In the genomic region with DNA sequence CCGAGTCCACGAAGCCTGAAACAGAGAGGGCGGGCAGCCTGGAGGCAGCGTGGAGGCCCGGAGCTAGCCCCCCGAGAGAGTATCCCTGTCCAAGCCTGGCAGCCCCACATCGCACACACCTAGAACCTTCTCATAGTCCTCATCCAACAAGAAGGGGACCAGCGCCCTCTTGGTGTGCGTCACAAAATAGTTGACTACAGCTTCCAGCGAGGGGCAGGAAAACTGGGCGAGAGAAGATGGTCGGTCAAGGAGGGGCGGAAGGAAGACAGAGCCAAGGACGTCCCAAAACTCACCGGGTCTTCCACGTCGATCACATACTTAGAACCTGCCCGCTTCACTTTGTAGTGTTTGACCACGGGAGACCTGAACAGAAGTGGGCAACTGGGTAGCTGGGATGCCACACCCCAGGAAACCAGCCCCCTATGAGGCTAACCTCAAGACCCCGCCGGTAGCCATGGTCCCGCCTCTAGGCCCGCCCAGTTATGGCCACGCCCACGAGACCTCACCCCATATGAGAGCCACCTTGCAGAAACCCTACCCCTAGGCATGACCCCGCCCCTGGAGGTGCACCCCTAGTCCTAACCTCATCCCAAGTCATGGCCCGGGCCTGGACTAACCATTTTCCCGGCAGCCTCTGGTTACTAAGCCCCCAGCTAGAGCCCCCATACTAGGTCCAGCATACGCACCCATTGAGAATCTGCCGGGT, we compare ENCODE assay signal across 9 mouse cellular contexts. TPM values are rescaled to one million over a fixed set of nuclear protein-coding genes. Genes with fewer than 3 reads are reported as not detected.
A peak's percentile ranks its signal among the peaks of the same experiment; 100 is the strongest.
DNase-seq lines count a peak whose midpoint lies in the region; ATAC-seq lines count a peak whose summit lies in the region.
"Had no signal": no experiment of that assay in that cellular context is flagged by ENCODE, and none has a peak within 500 bp of the region (broad histone marks: within the 10 kb centered on the region; RNA-seq: fewer than 3 reads in every experiment).

No protein-coding gene starts in this region.

- ATAC-seq in forebrain, embryonic 11.5 days (replicated peaks; ENCODE audit: low FRiP score) = peak; percentile 39; the same call in 1 of the 2 replicates
- ATAC-seq in forebrain, embryonic 16.5 days = no peak
- ATAC-seq in limb, embryonic 12.5 days (ENCODE audit: insufficient number of reproducible peaks, insufficient read depth, low FRiP score, low TSS enrichment, low read depth) = 0 out of 2 replicates have a peak, but pooled peaks have one; percentile 35
- no peak for ATAC-seq in stomach, embryonic 16.5 days (ENCODE audit: insufficient read depth, low FRiP score)

- H3K4me3 ChIP-seq in forebrain, embryonic 11.5 days (ENCODE audit: low read depth, low read length) = peak overlapping the region; percentile 7; the same call in 1 of the 2 replicates
- H3K4me3 ChIP-seq in forebrain, embryonic 16.5 days (replicated peaks; ENCODE audit: low read length) = no peak overlapping the region
- H3K4me3 ChIP-seq in limb, embryonic 12.5 days (replicated peaks) = peak overlapping the region; percentile 19
- no peak overlapping the region for H3K4me3 ChIP-seq in stomach, embryonic 16.5 days (replicated peaks; ENCODE audit: low read length)

- peak overlapping the region; percentile 37; the same call in 1 of the 2 replicates for H3K4me2 ChIP-seq in forebrain, embryonic 11.5 days (ENCODE audit: low read depth, low read length, severe bottlenecking)
- no peak overlapping the region for H3K4me2 ChIP-seq in forebrain, embryonic 16.5 days (ENCODE audit: low read length)
- H3K4me2 ChIP-seq in limb, embryonic 12.5 days = peak overlapping the region; percentile 38
- H3K4me2 ChIP-seq in stomach, embryonic 16.5 days (ENCODE audit: low read depth, low read length) = 0 out of 2 replicates have a peak overlapping the region, but pooled peaks have one; percentile 7

- H3K27me3 ChIP-seq in forebrain, embryonic 11.5 days (ENCODE audit: control insufficient read depth, insufficient read depth, low read length) = peaks cover 5% of the 10 kb centered on the region; the same call in 1 of the 2 replicates
- peaks cover 9% of the 10 kb centered on the region; the same call in 1 of the 2 replicates for H3K27me3 ChIP-seq in forebrain, embryonic 16.5 days (replicated peaks; ENCODE audit: control insufficient read depth, insufficient read depth, low read length)
- peaks cover 31% of the 10 kb centered on the region for H3K27me3 ChIP-seq in limb, embryonic 12.5 days
- no peaks in the 10 kb centered on the region; the same call in 1 of the 2 replicates for H3K27me3 ChIP-seq in stomach, embryonic 16.5 days (ENCODE audit: control insufficient read depth, insufficient read depth, low read length)

- DNase-seq in forebrain, embryonic 11.5 days (ENCODE audit: low spot score) = no peak
- DNase-seq in right cerebral cortex, postnatal 14 days = peak; percentile 5
- no peak for DNase-seq in right cerebral cortex, adult 18-20 months
- no peak for DNase-seq in right cerebral cortex, postnatal 4 days
- DNase-seq in left cerebral cortex, adult 9 months (ENCODE audit: low spot score in 2 of 2) = no peak
- DNase-seq: lung, postnatal 14 days had no signal

- H3K9me3 ChIP-seq in forebrain, embryonic 11.5 days (ENCODE audit: control insufficient read depth, low read length) = no peaks in the 10 kb centered on the region; the same call in 1 of the 2 replicates
- H3K9me3 ChIP-seq in forebrain, embryonic 16.5 days (ENCODE audit: control insufficient read depth, low read length) = no peaks in the 10 kb centered on the region
- no peaks in the 10 kb centered on the region for H3K9me3 ChIP-seq in limb, embryonic 12.5 days
- no peaks in the 10 kb centered on the region for H3K9me3 ChIP-seq in stomach, embryonic 16.5 days (replicated peaks; ENCODE audit: control insufficient read depth, low read length)

- 6% methylated on average over 30 of the region's 30 CpGs for WGBS in forebrain, embryonic 11.5 days
- WGBS in forebrain, embryonic 16.5 days = 8% methylated on average over 30 of the region's 30 CpGs
- WGBS in limb, embryonic 12.5 days = 5% methylated on average over 30 of the region's 30 CpGs
- WGBS in stomach, embryonic 16.5 days = 15% methylated on average over 30 of the region's 30 CpGs

- H3K36me3 ChIP-seq in forebrain, embryonic 11.5 days (ENCODE audit: control insufficient read depth, insufficient read depth, low read length) = no peaks in the 10 kb centered on the region; the same call in 1 of the 2 replicates
- H3K36me3 ChIP-seq in forebrain, embryonic 16.5 days (ENCODE audit: control insufficient read depth, insufficient read depth) = no peaks in the 10 kb centered on the region
- H3K36me3 ChIP-seq in limb, embryonic 12.5 days = peaks cover 28% of the 10 kb centered on the region
- H3K36me3 ChIP-seq in stomach, embryonic 16.5 days (ENCODE audit: control insufficient read depth, insufficient read depth, low read length) = no peaks in the 10 kb centered on the region; the same call in 1 of the 2 replicates

- H3K4me1 ChIP-seq in forebrain, embryonic 11.5 days (replicated peaks; ENCODE audit: control insufficient read depth, insufficient read depth, low read length) = 0 out of 2 replicates have a peak, but pooled peaks cover 2% of the 10 kb centered on the region
- no peaks in the 10 kb centered on the region for H3K4me1 ChIP-seq in forebrain, embryonic 16.5 days (replicated peaks; ENCODE audit: control insufficient read depth, insufficient read depth, low read length)
- H3K4me1 ChIP-seq in limb, embryonic 12.5 days (replicated peaks) = no peaks in the 10 kb centered on the region
- no peaks in the 10 kb centered on the region for H3K4me1 ChIP-seq in stomach, embryonic 16.5 days (ENCODE audit: control insufficient read depth, insufficient read depth, low read length)

- H3K9ac ChIP-seq in forebrain, embryonic 11.5 days (ENCODE audit: low read length) = no peak overlapping the region
- no peak overlapping the region for H3K9ac ChIP-seq in forebrain, embryonic 16.5 days (replicated peaks; ENCODE audit: low read depth, low read length)
- no peak overlapping the region for H3K9ac ChIP-seq in limb, embryonic 12.5 days (replicated peaks)
- H3K9ac ChIP-seq in stomach, embryonic 16.5 days (ENCODE audit: low read length) = no peak overlapping the region

- H3K27ac ChIP-seq in forebrain, embryonic 11.5 days (ENCODE audit: low read depth, low read length) = no peak overlapping the region
- no peak overlapping the region for H3K27ac ChIP-seq in forebrain, embryonic 16.5 days (ENCODE audit: low read length)
- no peak overlapping the region for H3K27ac ChIP-seq in limb, embryonic 12.5 days
- H3K27ac ChIP-seq in stomach, embryonic 16.5 days (ENCODE audit: low read length) = no peak overlapping the region

RNA-seq across cellular contexts. Expression of a gene that starts 5.4 kb away (rescaled TPM):
- polyA plus RNA-seq in forebrain, embryonic 11.5 days (2014; fragmentation: Nextera tagmentation; extraction: Ambion mirVana) = 5.3 and 6.4 TPM in 2 replicates
- 5.5 and 6.6 TPM in 2 replicates for polyA plus RNA-seq in forebrain, embryonic 16.5 days (2015; fragmentation: Nextera tagmentation; extraction: Ambion mirVana)
- polyA plus RNA-seq in limb, embryonic 12.5 days (2016; fragmentation: Nextera tagmentation; extraction: Ambion mirVana) = 7.2 and 9.2 TPM in 2 replicates
- 41.2 and 53.7 TPM in 2 replicates for polyA plus RNA-seq in stomach, embryonic 16.5 days (2015; fragmentation: Nextera tagmentation; extraction: Ambion mirVana)

RNA-seq across cellular contexts. Expression of a gene that starts 5.6 kb away (rescaled TPM):
- polyA plus RNA-seq in forebrain, embryonic 11.5 days (2014; fragmentation: Nextera tagmentation; extraction: Ambion mirVana) = 164 and 191 TPM in 2 replicates
- 152 and 157 TPM in 2 replicates for polyA plus RNA-seq in forebrain, embryonic 16.5 days (2015; fragmentation: Nextera tagmentation; extraction: Ambion mirVana)
- 165 and 169 TPM in 2 replicates for polyA plus RNA-seq in limb, embryonic 12.5 days (2016; fragmentation: Nextera tagmentation; extraction: Ambion mirVana)
- 52.0 and 60.7 TPM in 2 replicates for polyA plus RNA-seq in stomach, embryonic 16.5 days (2015; fragmentation: Nextera tagmentation; extraction: Ambion mirVana)

RNA-seq across cellular contexts. Expression of a gene that starts 13.6 kb away (rescaled TPM):
- 61.9 and 71.1 TPM in 2 replicates for polyA plus RNA-seq in forebrain, embryonic 11.5 days (2014; fragmentation: Nextera tagmentation; extraction: Ambion mirVana)
- polyA plus RNA-seq in forebrain, embryonic 16.5 days (2015; fragmentation: Nextera tagmentation; extraction: Ambion mirVana) = 144 and 179 TPM in 2 replicates
- 42.4 and 43.2 TPM in 2 replicates for polyA plus RNA-seq in limb, embryonic 12.5 days (2016; fragmentation: Nextera tagmentation; extraction: Ambion mirVana)
- polyA plus RNA-seq in stomach, embryonic 16.5 days (2015; fragmentation: Nextera tagmentation; extraction: Ambion mirVana) = 9.9 and 13.9 TPM in 2 replicates

RNA-seq across cellular contexts. Expression of a gene that starts 29.7 kb away (rescaled TPM):
- polyA plus RNA-seq in forebrain, embryonic 11.5 days (2014; fragmentation: Nextera tagmentation; extraction: Ambion mirVana) = 65.1 and 77.9 TPM in 2 replicates
- polyA plus RNA-seq in forebrain, embryonic 16.5 days (2015; fragmentation: Nextera tagmentation; extraction: Ambion mirVana) = 98.2 and 129 TPM in 2 replicates
- polyA plus RNA-seq in limb, embryonic 12.5 days (2016; fragmentation: Nextera tagmentation; extraction: Ambion mirVana) = 52.6 and 54.1 TPM in 2 replicates
- polyA plus RNA-seq in stomach, embryonic 16.5 days (2015; fragmentation: Nextera tagmentation; extraction: Ambion mirVana) = 8.1 and 8.6 TPM in 2 replicates

RNA-seq across cellular contexts. Expression of a gene that starts 36.5 kb away (rescaled TPM):
- 129 and 133 TPM in 2 replicates for polyA plus RNA-seq in forebrain, embryonic 11.5 days (2014; fragmentation: Nextera tagmentation; extraction: Ambion mirVana)
- 125 and 126 TPM in 2 replicates for polyA plus RNA-seq in forebrain, embryonic 16.5 days (2015; fragmentation: Nextera tagmentation; extraction: Ambion mirVana)
- 171 and 175 TPM in 2 replicates for polyA plus RNA-seq in limb, embryonic 12.5 days (2016; fragmentation: Nextera tagmentation; extraction: Ambion mirVana)
- polyA plus RNA-seq in stomach, embryonic 16.5 days (2015; fragmentation: Nextera tagmentation; extraction: Ambion mirVana) = 145 and 154 TPM in 2 replicates

Comparison
In these comparisons a context has a peak if more than half of its experiments do, and no peak if none do; other contexts are left out.
1. ATAC-seq: peak in forebrain, embryonic 11.5 days (single experiment) and limb, embryonic 12.5 days (single experiment); none in forebrain, embryonic 16.5 days (single experiment) and stomach, embryonic 16.5 days (single experiment).
2. H3K4me3 ChIP-seq: peak in forebrain, embryonic 11.5 days (single experiment) and limb, embryonic 12.5 days (single experiment); none in forebrain, embryonic 16.5 days (single experiment) and stomach, embryonic 16.5 days (single experiment).